Mouse (Mus musculus) ES-E14 (cell line): ENCODE measurements around the gene Man2b1.

Experiments
- CHD2 ChIP-seq: IDR thresholded peaks from 2 replicates; pipeline ENCODE4 v1.6.1; 2014; ENCODE audit warnings: mild to moderate bottlenecking, low read depth, low read length, inconsistent platforms
- HCFC1 ChIP-seq: IDR thresholded peaks from 2 replicates; pipeline ENCODE4 v1.6.1; 2012; ENCODE audit warnings: low read length, inconsistent platforms, borderline replicate concordance; ENCODE audit not compliant: insufficient read depth
- MAFK ChIP-seq: IDR thresholded peaks from 2 replicates; pipeline ENCODE4 v1.6.1; 2014; ENCODE audit warnings: mild to moderate bottlenecking, low read depth, low read length, inconsistent platforms; ENCODE audit not compliant: insufficient read depth

DNA sequence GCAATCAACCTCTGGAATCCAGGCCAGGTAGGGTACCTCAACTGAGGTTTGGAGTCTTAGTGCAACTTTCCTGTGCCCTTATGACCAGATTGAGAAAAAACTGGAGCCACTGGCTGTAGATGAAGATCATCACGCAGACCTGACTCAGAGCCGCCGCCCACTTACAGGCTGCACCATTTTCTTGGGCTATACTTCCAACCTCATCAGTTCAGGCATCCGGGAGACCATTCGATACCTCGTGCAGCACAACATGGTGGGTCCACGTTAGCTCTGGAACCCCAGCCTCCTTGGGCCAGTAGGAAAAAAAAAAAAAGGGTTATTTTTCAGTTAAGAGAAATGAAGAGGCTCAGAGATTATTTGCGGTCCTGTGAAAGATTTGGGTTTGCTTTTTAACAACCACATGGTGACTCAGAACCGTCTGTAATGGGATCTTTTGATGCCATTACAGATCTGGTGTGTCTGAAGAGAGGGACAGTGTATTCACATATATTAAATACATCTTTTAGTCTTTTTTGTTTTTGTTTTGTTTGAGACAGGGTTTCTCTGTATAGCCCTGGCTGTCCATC is 10.6 kb upstream of the Man2b1 start:
- no peak for TF ChIP-seq MAFK
- TF ChIP-seq HCFC1 = no peak
- no peak for TF ChIP-seq CHD2
